Mouse (Mus musculus) thymus, adult 2 months (tissue): Measurements from ENCODE around the gene Inha.

Experiments
- CTCF ChIP-seq: fragments of 200-500 bp; IDR thresholded peaks from 2 replicates; pipeline ENCODE4 v1.5.1; 2012; ENCODE audit warnings: mild to moderate bottlenecking, control low read depth, low read length, moderate library complexity, borderline replicate concordance; ENCODE audit not compliant: control insufficient read depth, poor library complexity, insufficient read depth; ENCODE audit errors: extremely low read depth
- POLR2A ChIP-seq: fragments of 200-500 bp; IDR thresholded peaks from 2 replicates; pipeline ENCODE4 v1.6.1; 2012; ENCODE audit warnings: mild to moderate bottlenecking, low read length, control low read depth, moderate library complexity; ENCODE audit not compliant: control insufficient read depth, poor library complexity, insufficient read depth; ENCODE audit errors: extremely low read depth

GRCm38 (mm10) chr1:75518427-75518826 is 11.6 kb downstream of the Inha start:
- TF ChIP-seq CTCF (no peak), POLR2A (no peak)
